Mouse (Mus musculus) cerebellum, postnatal 4 days (tissue): ENCODE data around the gene Erf.

Experiments
- DNase-seq, 2 experiments: peaks; one replicate each; pipeline ENCODE4 v3.0.0; 2022; ENCODE audit warnings: low spot score in 2 of 2, mixed read lengths in 1 of 2

The Erf gene

GRCm38 (mm10) chr7:25238829-25239623 is 11.5 kb downstream of the Erf start:
- DNase-seq: peak in 1 of 2 experiments; percentile 79

- DNase-seq: peak; percentile 69 to 85
Observed at GRCm38 (mm10) chr7:25238015-25238706, 12.4 kb downstream of the Erf start.

- DNase-seq: peak; percentile 91 to 96
Observed at GRCm38 (mm10) chr7:25237249-25238014, 13.1 kb downstream of the Erf start, which contains the start of gene Gsk3a. Gsk3a (minus strand) TSS chr7:25237851.

GRCm38 (mm10) chr7:25235526-25235925 is 15.0 kb downstream of the Erf start:
- DNase-seq: no peak

GRCm38 (mm10) chr7:25233061-25233460 is 17.5 kb downstream of the Erf start:
- DNase-seq: no peak

- no peak for DNase-seq
Observed at GRCm38 (mm10) chr7:25232101-25232648, 18.4 kb downstream of the Erf start.

- DNase-seq: no peak
Observed at GRCm38 (mm10) chr7:25230690-25231285, 19.8 kb downstream of the Erf start.

GRCm38 (mm10) chr7:25227523-25228300 is 22.8 kb downstream of the Erf start:
- DNase-seq: no peak

- DNase-seq: no peak
Observed at GRCm38 (mm10) chr7:25222275-25222967, 28.1 kb downstream of the Erf start.

GRCm38 (mm10) chr7:25221102-25221883 is 29.3 kb downstream of the Erf start, which contains the start of gene Zfp526:
Zfp526 (plus strand) TSS chr7:25221425.
- peak; percentile 93 to 97 for DNase-seq

- DNase-seq: no peak
Observed at GRCm38 (mm10) chr7:25220457-25221101, 30.0 kb downstream of the Erf start, which contains the start of gene Dedd2. Dedd2 (minus strand) TSS chr7:25220615.

- peak; percentile 77 to 86 for DNase-seq
Observed at GRCm38 (mm10) chr7:25219756-25220456, 30.7 kb downstream of the Erf start.

- no peak for DNase-seq
Observed at GRCm38 (mm10) chr7:25219416-25219750, 31.2 kb downstream of the Erf start.

GRCm38 (mm10) chr7:25218705-25219415 is 31.7 kb downstream of the Erf start:
- peak in 1 of 2 experiments; percentile 60 for DNase-seq

- no peak for DNase-seq
Observed at GRCm38 (mm10) chr7:25217653-25218395, 32.7 kb downstream of the Erf start.

- no peak for DNase-seq
Observed at GRCm38 (mm10) chr7:25214172-25214571, 36.4 kb downstream of the Erf start.

- DNase-seq: no peak
Observed at GRCm38 (mm10) chr7:25213099-25213498, 37.5 kb downstream of the Erf start.
